Mouse (Mus musculus) skeletal muscle tissue, adult 2 months (tissue): ENCODE measurements around the gene Mmp13.
"Not testable (repeated sequence)": the region's sequence is repeated elsewhere in the genome, so short reads cannot be mapped to it uniquely, and the experiment has no call there.

Source experiments
- DNase-seq: peaks from one replicate; pipeline ENCODE4 v3.0.0-alpha.2; 2012; ENCODE audit warnings: low read depth, low spot score

Mmp13 gene

DNA sequence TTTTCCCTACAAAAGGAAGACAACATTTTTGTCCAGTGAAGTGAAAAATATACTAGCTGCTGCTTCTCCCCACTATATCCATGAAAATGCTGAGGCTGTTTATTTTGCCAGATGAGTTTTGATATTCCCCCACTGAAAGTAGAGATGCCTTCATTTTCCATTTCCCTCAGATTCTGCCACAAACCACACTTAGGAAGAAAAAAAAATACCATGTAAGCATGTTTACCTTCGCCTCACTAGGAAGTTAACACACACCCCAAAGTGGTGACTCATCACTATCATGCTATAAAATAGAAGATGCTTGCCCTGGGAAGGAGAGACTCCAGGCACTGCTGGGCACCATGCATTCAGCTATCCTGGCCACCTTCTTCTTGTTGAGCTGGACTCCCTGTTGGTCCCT, at the start of gene Mmp13:
Gene Mmp13 (plus strand): TSS at position 301 of the 400 bp plus-strand sequence.
- DNase-seq: no peak

DNA sequence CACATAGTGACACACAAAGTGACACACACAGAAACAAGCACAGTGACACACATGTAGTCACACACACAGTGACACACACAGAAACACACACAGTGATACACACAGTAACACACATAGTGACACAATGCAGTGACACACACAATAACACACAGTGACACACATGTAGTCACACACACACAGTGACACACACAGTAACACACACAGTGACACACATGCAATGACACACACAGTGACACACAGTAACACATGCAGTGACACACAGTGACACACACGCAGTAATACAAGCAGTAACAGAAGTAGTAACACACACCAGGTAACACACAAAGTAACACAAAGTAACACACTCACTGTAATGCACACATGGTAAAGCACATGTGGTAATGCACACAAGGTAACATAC, 33.7 kb upstream of the Mmp13 start:
- DNase-seq: no peak

GRCm38 (mm10) chr9:7239967-7240366, 32.3 kb upstream of the Mmp13 start:
- no peak for DNase-seq

GRCm38 (mm10) chr9:7252797-7253654, 19.3 kb upstream of the Mmp13 start:
- no peak for DNase-seq

GRCm38 (mm10) chr9:7261667-7262066, 10.6 kb upstream of the Mmp13 start:
- no peak for DNase-seq

- no peak for DNase-seq
Measured at GRCm38 (mm10) chr9:7270071-7270470, 2.2 kb upstream of the Mmp13 start.

- no peak for DNase-seq
Measured at GRCm38 (mm10) chr9:7282565-7283302, 10.4 kb downstream of the Mmp13 start.

DNA sequence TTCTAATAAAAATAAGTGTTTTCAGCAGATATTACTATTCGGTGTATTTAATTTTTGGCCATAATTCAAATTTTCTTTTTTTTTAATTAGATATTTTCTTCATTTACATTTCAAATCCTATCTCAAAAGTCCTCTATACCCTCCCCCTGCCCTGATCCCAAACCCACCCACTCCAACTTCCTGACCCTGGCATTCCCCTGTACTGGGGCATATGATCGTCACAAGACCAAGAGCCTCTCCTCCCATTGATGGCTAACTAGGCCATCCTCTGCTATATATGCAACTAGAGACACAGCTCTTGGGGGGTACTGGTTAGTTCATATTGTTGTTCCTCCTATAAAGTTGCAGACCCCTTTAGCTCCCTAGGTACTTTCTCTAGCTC, 11.0 kb downstream of the Mmp13 start:
- not testable (repeated sequence) for DNase-seq

DNA sequence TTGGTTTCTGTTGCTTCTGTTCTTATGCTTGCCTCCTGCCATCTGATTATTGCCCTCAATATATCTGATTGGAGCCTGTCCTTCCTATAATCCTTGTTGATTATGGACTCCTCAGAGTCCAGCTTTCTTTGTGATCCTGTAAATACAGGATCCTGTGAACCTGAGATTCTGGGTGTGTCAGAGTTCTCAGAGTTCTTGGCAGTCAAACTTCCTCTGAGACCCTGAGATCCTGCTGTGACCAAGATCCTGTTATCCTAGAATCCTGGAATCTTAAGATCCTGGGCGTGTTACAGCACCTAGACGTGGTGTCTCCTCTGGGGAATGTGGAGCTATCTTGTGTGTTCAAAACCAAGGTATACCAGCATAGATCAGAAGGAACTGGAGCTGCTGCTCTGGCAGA, 17.2 kb downstream of the Mmp13 start:
- DNase-seq: no peak

- no peak for DNase-seq
Measured at GRCm38 (mm10) chr9:7289901-7290300, 17.6 kb downstream of the Mmp13 start.

DNA sequence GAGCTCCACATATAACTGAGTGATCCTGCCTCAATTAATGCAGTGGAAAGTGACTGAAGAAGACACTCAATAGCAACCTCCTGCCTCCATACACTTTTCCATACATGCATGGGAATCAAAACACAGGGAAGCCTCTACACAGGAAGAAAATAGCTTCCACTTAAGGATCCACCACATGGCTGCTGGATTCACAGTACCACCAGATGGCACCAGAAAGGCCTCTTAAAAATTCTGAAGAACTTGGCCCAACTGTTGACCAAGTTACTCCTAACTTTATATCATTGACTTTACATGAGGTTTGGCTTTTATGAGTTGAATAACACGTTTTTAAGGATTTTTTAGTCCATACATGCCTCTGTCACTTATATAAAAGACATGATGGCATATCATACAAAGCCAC, 19.8 kb downstream of the Mmp13 start:
- no peak for DNase-seq

- no peak for DNase-seq
Measured at GRCm38 (mm10) chr9:7331847-7332246, 59.5 kb downstream of the Mmp13 start.
